Mouse (Mus musculus) G1E (cell line): Measurements from ENCODE around the gene Syp. TPM values are rescaled to one million over a fixed set of nuclear protein-coding genes. Genes with fewer than 3 reads are reported as not detected.

Experiments used
- ATAC-seq: 2 replicates; pipeline ENCODE4 v1.8.0; 2016; ENCODE audit warnings: mild to moderate bottlenecking; ENCODE audit not compliant: insufficient number of reproducible peaks, poor library complexity, low FRiP score, severe bottlenecking; ENCODE audit errors: extremely low read depth
- DNase-seq: peaks from one replicate; pipeline ENCODE4 v3.0.0; 2012; ENCODE audit warnings: low spot score
- H3K27me3 ChIP-seq: 2 replicates; pipeline ENCODE4 v1.6.1; 2012; ENCODE audit warnings: mild to moderate bottlenecking, low read length, inconsistent platforms; ENCODE audit not compliant: insufficient read depth
- H3K36me3 ChIP-seq: replicated peaks from 2 replicates; pipeline ENCODE3; 2012; ENCODE audit warnings: mild to moderate bottlenecking, inconsistent platforms
- H3K4me1 ChIP-seq: 2 replicates; pipeline ENCODE4 v1.6.1; 2012; ENCODE audit warnings: low read depth, low read length, inconsistent platforms, mixed read lengths; ENCODE audit not compliant: insufficient read depth
- H3K4me3 ChIP-seq: 2 replicates; pipeline ENCODE4 v1.5.1; 2012; ENCODE audit warnings: low read depth, mild to moderate bottlenecking, inconsistent platforms, low read length, moderate library complexity, mixed read lengths
- H3K9me3 ChIP-seq: replicated peaks from 2 replicates; pipeline ENCODE4 v1.6.1; 2012; ENCODE audit warnings: inconsistent platforms
- CTCF ChIP-seq: IDR thresholded peaks from 2 replicates; pipeline ENCODE4 v1.5.1; 2012; ENCODE audit warnings: low read depth, low read length, inconsistent platforms, mixed read lengths
- GATA1 ChIP-seq: IDR thresholded peaks from 2 replicates; pipeline ENCODE4 v1.6.1; 2012; ENCODE audit warnings: borderline replicate concordance, low read length, inconsistent platforms, mixed read lengths
- GATA2 ChIP-seq: IDR thresholded peaks from 2 replicates; pipeline ENCODE4 v1.6.1; 2012; ENCODE audit warnings: low read depth, low read length, inconsistent platforms, borderline replicate concordance
- POLR2AphosphoS5 ChIP-seq: IDR thresholded peaks from 2 replicates; pipeline ENCODE4 v1.6.1; 2012; ENCODE audit warnings: low read depth, low read length, inconsistent platforms; ENCODE audit not compliant: insufficient replicate concordance
- TAL1 ChIP-seq: conservative IDR thresholded peaks from 2 replicates; pipeline ENCODE4 v1.6.1; 2012; ENCODE audit warnings: low read depth, low read length, inconsistent platforms, mixed read lengths
- polyA plus RNA-seq: library from polyadenylated mRNA; stranded (reverse); fragments of >175 nt; gene quantifications from 2 replicates; pipeline ENCODE4 v1.2.3, GENCODE M21; 2012
- total RNA-seq, 2 experiments: library from RNA; stranded (forward) in 1 of 2; stranded (reverse) in 1 of 2; fragments of 200-1000 nt in 1 of 2; fragments of >200 nt in 1 of 2; fragmentation: Nextera tagmentation in 1 of 2; gene quantifications; 2 replicates each; pipeline ENCODE4 v1.2.3; 2014 to 2017

Syp gene
- total and polyA plus RNA-seq, 3 experiments: 0.38 to 0.83 (median 0.49) TPM

GRCm38 (mm10) chrX:7610035-7610434, 28.2 kb upstream of the Syp start:
- no peak for DNase-seq
- no peak overlapping the region for H3K4me3 ChIP-seq
- ATAC-seq: no peak
- no peaks in the 10 kb centered on the region for H3K4me1 ChIP-seq
- H3K36me3 ChIP-seq: no peaks in the 10 kb centered on the region
- H3K27me3 ChIP-seq: peaks cover 15% of the 10 kb centered on the region; the same call in 1 of the 2 replicates
- H3K9me3 ChIP-seq: no peaks in the 10 kb centered on the region
- TF ChIP-seq TAL1 (no peak), POLR2AphosphoS5 (no peak), CTCF (no peak), GATA2 (no peak), GATA1 (no peak)

GRCm38 (mm10) chrX:7610536-7611258, 27.6 kb upstream of the Syp start:
- no peak overlapping the region for H3K4me3 ChIP-seq
- H3K27me3 ChIP-seq: peaks cover 15% of the 10 kb centered on the region; the same call in 1 of the 2 replicates
- H3K36me3 ChIP-seq: no peaks in the 10 kb centered on the region
- H3K9me3 ChIP-seq: no peaks in the 10 kb centered on the region
- no peaks in the 10 kb centered on the region for H3K4me1 ChIP-seq
- DNase-seq (no peak), ATAC-seq (no peak)
- no peak for TF ChIP-seq TAL1
- no peak for TF ChIP-seq POLR2AphosphoS5
- TF ChIP-seq GATA2: no peak
- no peak for TF ChIP-seq GATA1
- no peak for TF ChIP-seq CTCF

DNA sequence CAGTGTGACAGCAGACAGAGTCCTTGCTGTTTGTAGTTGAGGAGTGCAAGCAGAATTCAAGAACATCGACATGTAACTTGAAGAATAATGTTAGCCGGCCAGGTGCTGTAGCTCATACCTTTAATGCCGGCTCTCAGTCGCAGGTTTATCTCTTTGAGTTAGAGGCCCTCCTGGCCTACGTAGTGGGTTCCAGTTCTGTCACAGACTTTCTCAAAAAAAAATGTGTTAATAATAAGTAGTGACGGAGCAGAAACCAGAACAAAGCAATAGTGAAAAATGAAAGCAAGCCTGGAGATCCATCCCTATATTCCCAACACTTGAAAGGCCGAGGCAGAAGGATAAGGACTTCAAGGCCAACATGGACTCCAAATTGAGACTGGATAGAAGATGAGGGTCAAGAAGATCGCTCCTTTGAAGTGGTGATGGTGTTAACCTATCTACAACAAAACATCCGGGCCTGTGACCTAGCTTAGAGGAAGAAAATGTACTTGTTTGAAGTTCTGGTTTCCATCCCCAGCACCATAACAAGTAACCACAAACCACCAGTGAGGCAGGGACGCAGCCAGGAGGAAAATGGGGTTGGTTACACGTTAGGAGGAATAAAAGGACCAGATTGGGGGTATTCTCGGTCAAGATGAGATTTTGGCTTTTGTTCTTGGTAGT, 20.3 kb upstream of the Syp start:
- no peak for TF ChIP-seq GATA1
- TF ChIP-seq GATA2: no peak
- TF ChIP-seq CTCF: no peak
- no peak for ATAC-seq
- no peak for DNase-seq
- H3K36me3 ChIP-seq: no peaks in the 10 kb centered on the region
- no peaks in the 10 kb centered on the region for H3K9me3 ChIP-seq
- H3K4me3 ChIP-seq: no peak overlapping the region
- H3K27me3 ChIP-seq: peaks cover 7% of the 10 kb centered on the region; the same call in 1 of the 2 replicates
- no peaks in the 10 kb centered on the region for H3K4me1 ChIP-seq

DNA sequence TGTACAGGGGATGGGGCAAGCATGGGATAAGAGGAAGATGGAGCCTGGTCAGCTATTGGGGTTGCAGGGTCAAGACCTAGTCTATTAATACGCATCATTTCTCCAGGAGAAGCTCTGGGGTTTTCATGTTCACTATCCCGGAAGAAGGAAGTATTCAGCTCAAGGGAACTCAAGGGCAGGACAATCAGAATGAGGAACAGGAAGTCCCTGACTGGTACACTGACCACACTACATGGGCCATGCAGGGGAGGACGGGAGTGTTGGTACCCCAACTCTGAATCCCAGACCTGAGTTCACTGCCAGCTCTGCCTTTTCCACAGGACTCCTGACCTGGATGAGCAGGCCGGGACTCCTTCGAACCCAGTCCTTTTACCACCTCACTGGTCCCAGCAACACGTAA, 5.7 kb upstream of the Syp start:
- H3K9me3 ChIP-seq: no peaks in the 10 kb centered on the region
- DNase-seq: no peak
- H3K36me3 ChIP-seq: no peaks in the 10 kb centered on the region
- no peak for TF ChIP-seq GATA2
- TF ChIP-seq TAL1: no peak
- TF ChIP-seq GATA1: no peak
- TF ChIP-seq CTCF: no peak
- no peak for TF ChIP-seq POLR2AphosphoS5
- H3K4me1 ChIP-seq: no peaks in the 10 kb centered on the region
- H3K4me3 ChIP-seq: no peak overlapping the region
- ATAC-seq: no peak
- H3K27me3 ChIP-seq: peaks cover 5% of the 10 kb centered on the region; the same call in 1 of the 2 replicates

GRCm38 (mm10) chrX:7635101-7635500, 3.2 kb upstream of the Syp start:
- no peak for TF ChIP-seq POLR2AphosphoS5
- TF ChIP-seq GATA2: no peak
- TF ChIP-seq CTCF: no peak
- TF ChIP-seq GATA1: no peak
- TF ChIP-seq TAL1: no peak
- no peak for DNase-seq
- peaks cover 10% of the 10 kb centered on the region; the same call in 1 of the 2 replicates for H3K27me3 ChIP-seq
- H3K4me1 ChIP-seq: 0 out of 2 replicates have a peak, but pooled peaks cover 6% of the 10 kb centered on the region
- no peaks in the 10 kb centered on the region for H3K9me3 ChIP-seq
- no peaks in the 10 kb centered on the region for H3K36me3 ChIP-seq
- H3K4me3 ChIP-seq: no peak overlapping the region
- no peak for ATAC-seq

DNA sequence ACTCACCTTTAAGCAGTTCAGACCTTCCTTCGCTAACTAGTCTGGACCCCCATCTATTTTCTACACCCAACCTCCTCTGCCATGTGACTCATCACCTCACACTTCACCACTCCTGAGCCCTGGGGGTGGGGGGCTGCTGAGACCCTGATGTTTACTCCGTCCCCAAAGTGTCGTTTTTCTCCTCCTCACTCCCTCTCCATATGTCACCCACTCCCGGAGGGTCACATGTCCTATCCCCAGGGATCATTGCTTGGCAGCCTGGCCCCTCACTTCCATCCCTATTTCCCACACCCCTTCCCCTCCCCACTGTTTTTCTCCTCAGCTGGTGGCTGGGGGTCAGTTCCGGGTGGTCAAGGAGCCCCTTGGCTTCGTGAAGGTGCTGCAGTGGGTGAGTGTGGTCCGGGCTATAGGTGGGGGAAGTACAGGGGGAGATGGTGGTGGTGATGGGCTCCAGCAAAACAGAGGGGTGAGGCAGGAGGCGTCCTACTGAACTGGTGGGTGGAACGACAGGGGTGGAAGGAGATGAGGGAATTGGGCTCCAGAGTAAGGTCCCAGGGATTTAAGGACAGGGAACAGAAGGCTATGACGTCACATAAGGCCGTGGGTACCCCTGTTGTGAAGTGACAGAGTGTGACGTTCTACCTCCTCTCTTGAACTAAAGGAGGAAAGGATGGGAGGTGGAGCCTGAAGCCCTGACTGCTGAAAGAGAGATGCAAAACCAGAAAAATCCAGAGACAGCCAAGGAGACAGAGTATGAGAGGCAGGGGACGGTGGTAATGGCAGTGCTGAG, 1.5 kb downstream of the Syp start:
- ATAC-seq (no peak), DNase-seq (no peak)
- H3K36me3 ChIP-seq: no peaks in the 10 kb centered on the region
- H3K4me1 ChIP-seq: peaks cover 11% of the 10 kb centered on the region; the same call in 1 of the 2 replicates
- peaks cover 20% of the 10 kb centered on the region for H3K27me3 ChIP-seq
- H3K4me3 ChIP-seq: no peak overlapping the region
- H3K9me3 ChIP-seq: no peaks in the 10 kb centered on the region
- TF ChIP-seq CTCF (no peak), POLR2AphosphoS5 (no peak), TAL1 (no peak), GATA1 (no peak), GATA2 (no peak)
